8 mouse cellular contexts compared by ENCODE assay signal in genomic region chr4:144949441-144950326, GRCm38 (mm10). TPM values are rescaled to one million over a fixed set of nuclear protein-coding genes. Genes with fewer than 3 reads are reported as not detected.
A peak's percentile ranks its signal among the peaks of the same experiment; 100 is the strongest.
DNase-seq lines count a peak whose midpoint lies in the region; ATAC-seq lines count a peak whose summit lies in the region.

No protein-coding gene starts in this region.

- no peaks in the 10 kb centered on the region for H3K27me3 ChIP-seq in intestine, embryonic 14.5 days (replicated peaks; ENCODE audit: control insufficient read depth, insufficient read depth, low read length)
- no peaks in the 10 kb centered on the region for H3K27me3 ChIP-seq in liver, embryonic 15.5 days

- H3K4me1 ChIP-seq in intestine, embryonic 14.5 days (replicated peaks; ENCODE audit: control insufficient read depth, insufficient read depth, low read length): peaks cover 23% of the 10 kb centered on the region
- H3K4me1 ChIP-seq in liver, embryonic 15.5 days (replicated peaks): peaks cover 45% of the 10 kb centered on the region

- H3K9ac ChIP-seq in intestine, embryonic 14.5 days (ENCODE audit: low read length): no peak overlapping the region
- H3K9ac ChIP-seq in liver, embryonic 15.5 days: peak overlapping the region; percentile 42; the same call in 1 of the 2 replicates

- no peak overlapping the region for H3K4me3 ChIP-seq in intestine, embryonic 14.5 days (ENCODE audit: low read depth, low read length)
- H3K4me3 ChIP-seq in liver, embryonic 15.5 days (replicated peaks): peak overlapping the region; percentile 20; the same call in 1 of the 2 replicates

- 15% methylated on average over 9 of the region's 9 CpGs for whole genome bisulfite sequencing in intestine, embryonic 14.5 days
- WGBS in liver, embryonic 15.5 days (ENCODE audit: insufficient replicate concordance): 21% methylated on average over 9 of the region's 9 CpGs

- ATAC-seq in intestine, embryonic 14.5 days (replicated peaks; ENCODE audit: low FRiP score, low TSS enrichment, low read depth): peak; percentile 69
- ATAC-seq in liver, embryonic 15.5 days (ENCODE audit: insufficient read depth): peak; percentile 98

- peak; percentile 57 for DNase-seq in adrenal gland, postnatal 25 days
- peak; percentile 78 for DNase-seq in embryo, embryonic 10 days (ENCODE audit: low spot score)
- peak; percentile 43 to 74 for DNase-seq in gastrocnemius, postnatal 4 days (ENCODE audit: low spot score in 2 of 2)
- peak; percentile 65 for DNase-seq in intestine, embryonic 14.5 days (ENCODE audit: low spot score)
- peak; percentile 86 for DNase-seq in neural tube, embryonic 10.5 days (ENCODE audit: extremely low spot score, low spot score)
- peak; percentile 79 to 83 for DNase-seq in urinary bladder, postnatal 36 days (ENCODE audit: low spot score in 2 of 2)
- DNase-seq in frontal cortex, postnatal 14 days (ENCODE audit: low spot score in 2 of 2): no peak

- H3K27ac ChIP-seq in intestine, embryonic 14.5 days (ENCODE audit: low read depth): peak overlapping the region; percentile 48
- H3K27ac ChIP-seq in liver, embryonic 15.5 days (replicated peaks): peak overlapping the region; percentile 80

- H3K9me3 ChIP-seq in intestine, embryonic 14.5 days (ENCODE audit: control insufficient read depth, low read length): no peaks in the 10 kb centered on the region
- no peaks in the 10 kb centered on the region for H3K9me3 ChIP-seq in liver, embryonic 15.5 days (replicated peaks)

- H3K36me3 ChIP-seq in intestine, embryonic 14.5 days (ENCODE audit: control insufficient read depth, insufficient read depth, low read length): no peaks in the 10 kb centered on the region
- no peaks in the 10 kb centered on the region for H3K36me3 ChIP-seq in liver, embryonic 15.5 days (replicated peaks)

- H3K4me2 ChIP-seq in intestine, embryonic 14.5 days (ENCODE audit: low read length): no peak overlapping the region
- H3K4me2 ChIP-seq in liver, embryonic 15.5 days: peak overlapping the region; percentile 62

RNA-seq across cellular contexts. Expression of gene Dhrs3, which starts 57.1 kb away (rescaled TPM):
- 83.0 and 111 TPM in 2 replicates for total RNA-seq in adrenal gland, postnatal 25 days (2021)
- total RNA-seq in gastrocnemius, postnatal 4 days (2021): 10 to 100 TPM; 49.2 to 51.4 TPM
- 119 and 123 TPM in 2 replicates for polyA plus RNA-seq in intestine, embryonic 14.5 days (2014; fragmentation: Nextera tagmentation; extraction: Ambion mirVana)
- 27.6 and 33.3 TPM in 2 replicates for polyA plus RNA-seq in liver, embryonic 15.5 days (2015; fragmentation: Nextera tagmentation; extraction: Ambion mirVana)

Comparison
In these comparisons a context has a peak if more than half of its experiments do, and no peak if none do; other contexts are left out.
1. DNase-seq: peak in adrenal gland, postnatal 25 days (single experiment), embryo, embryonic 10 days (single experiment), gastrocnemius, postnatal 4 days (2 of 2), intestine, embryonic 14.5 days (single experiment), neural tube, embryonic 10.5 days (single experiment) and urinary bladder, postnatal 36 days (2 of 2); none in frontal cortex, postnatal 14 days (0 of 2).